9 mouse cellular contexts compared by ENCODE assay signal in genomic region chr6:94695121-94695930, GRCm38 (mm10). TPM values are rescaled to one million over a fixed set of nuclear protein-coding genes. Genes with fewer than 3 reads are reported as not detected.
DNase-seq lines count a peak whose midpoint lies in the region; ATAC-seq and TF ChIP-seq lines count a peak whose summit lies in the region.
"Had no signal": no experiment of that assay in that cellular context is flagged by ENCODE, and none has a peak within 500 bp of the region (broad histone marks: within the 10 kb centered on the region; RNA-seq: fewer than 3 reads in every experiment).

No protein-coding gene starts in this region.

- H3K4me2 ChIP-seq in forebrain, postnatal 0 days (ENCODE audit: low read depth), result peak overlapping the region; percentile 15; the same call in 1 of the 2 replicates
- H3K4me2 ChIP-seq in forebrain, embryonic 16.5 days (ENCODE audit: low read length), result no peak overlapping the region
- peak overlapping the region; percentile 95 for H3K4me2 ChIP-seq in heart, embryonic 13.5 days
- no peak overlapping the region for H3K4me2 ChIP-seq in liver, postnatal 0 days (ENCODE audit: low read depth, low read length)

- TF ChIP-seq EP300 in liver, postnatal 0 days (IDR thresholded peaks at IDR 0.05; ENCODE audit: low read depth), result no peak

- DNase-seq in forebrain, postnatal 0 days, result no peak
- DNase-seq in Muller cell, postnatal 12 days (ENCODE audit: inconsistent ontology term), result peak; percentile 29
- DNase-seq in liver, postnatal 0 days, result no peak
- DNase-seq in kidney, postnatal 25 days, result no peak
- no peak for DNase-seq in urinary bladder, postnatal 10 days (ENCODE audit: low spot score)
- DNase-seq in left cerebral cortex, adult 9 months (ENCODE audit: low spot score in 2 of 2), result no peak
- DNase-seq: cerebellum, adult 11-12 months had no signal

- no peak overlapping the region for H3K27ac ChIP-seq in forebrain, postnatal 0 days (ENCODE audit: low read depth, low read length)
- H3K27ac ChIP-seq in forebrain, embryonic 16.5 days (ENCODE audit: low read length), result no peak overlapping the region
- peak overlapping the region; percentile 51 for H3K27ac ChIP-seq in heart, embryonic 13.5 days (replicated peaks)
- peak overlapping the region; percentile 57 for H3K27ac ChIP-seq in liver, postnatal 0 days (ENCODE audit: low read depth)

- no peak for ATAC-seq in forebrain, postnatal 0 days
- no peak for ATAC-seq in forebrain, embryonic 16.5 days
- no peak for ATAC-seq in heart, embryonic 13.5 days (ENCODE audit: extremely low read depth, insufficient number of reproducible peaks, low FRiP score, low TSS enrichment)
- no peak for ATAC-seq in liver, postnatal 0 days

- WGBS in forebrain, postnatal 0 days, result 54% methylated on average over 9 of the region's 9 CpGs
- 51% methylated on average over 9 of the region's 9 CpGs for WGBS in forebrain, embryonic 16.5 days
- 52% methylated on average over 9 of the region's 9 CpGs for WGBS in heart, embryonic 13.5 days
- WGBS in liver, postnatal 0 days (ENCODE audit: insufficient replicate concordance), result 58% methylated on average over 9 of the region's 9 CpGs

- H3K9me3 ChIP-seq in forebrain, postnatal 0 days (ENCODE audit: low read length), result no peaks in the 10 kb centered on the region
- no peaks in the 10 kb centered on the region for H3K9me3 ChIP-seq in forebrain, embryonic 16.5 days (ENCODE audit: control insufficient read depth, low read length)
- no peaks in the 10 kb centered on the region for H3K9me3 ChIP-seq in heart, embryonic 13.5 days
- H3K9me3 ChIP-seq in liver, postnatal 0 days (ENCODE audit: low read length), result no peaks in the 10 kb centered on the region

- H3K36me3 ChIP-seq in forebrain, postnatal 0 days (ENCODE audit: insufficient read depth), result no peaks in the 10 kb centered on the region
- H3K36me3 ChIP-seq in forebrain, embryonic 16.5 days (ENCODE audit: control insufficient read depth, insufficient read depth), result no peaks in the 10 kb centered on the region
- no peaks in the 10 kb centered on the region for H3K36me3 ChIP-seq in heart, embryonic 13.5 days
- H3K36me3 ChIP-seq in liver, postnatal 0 days (replicated peaks; ENCODE audit: insufficient read depth, low read length), result no peaks in the 10 kb centered on the region

- no peak overlapping the region for H3K4me3 ChIP-seq in forebrain, postnatal 0 days (ENCODE audit: low read depth, low read length)
- no peak overlapping the region for H3K4me3 ChIP-seq in forebrain, embryonic 16.5 days (replicated peaks; ENCODE audit: low read length)
- H3K4me3 ChIP-seq in heart, embryonic 13.5 days, result no peak overlapping the region
- H3K4me3 ChIP-seq in liver, postnatal 0 days (ENCODE audit: low read depth, low read length), result no peak overlapping the region

- H3K9ac ChIP-seq in forebrain, postnatal 0 days, result no peak overlapping the region
- no peak overlapping the region for H3K9ac ChIP-seq in forebrain, embryonic 16.5 days (replicated peaks; ENCODE audit: low read depth, low read length)
- H3K9ac ChIP-seq in heart, embryonic 13.5 days, result no peak overlapping the region; the same call in 1 of the 2 replicates
- no peak overlapping the region for H3K9ac ChIP-seq in liver, postnatal 0 days (replicated peaks)

- TF ChIP-seq CTCF in forebrain, postnatal 0 days (IDR thresholded peaks at IDR 0.05; ENCODE audit: low read depth), result no peak
- TF ChIP-seq CTCF in liver, postnatal 0 days (IDR thresholded peaks at IDR 0.05; ENCODE audit: low read depth), result no peak

- H3K27me3 ChIP-seq in forebrain, postnatal 0 days (ENCODE audit: insufficient read depth, low read length), result no peaks in the 10 kb centered on the region
- no peaks in the 10 kb centered on the region; the same call in 1 of the 2 replicates for H3K27me3 ChIP-seq in forebrain, embryonic 16.5 days (replicated peaks; ENCODE audit: control insufficient read depth, insufficient read depth, low read length)
- no peaks in the 10 kb centered on the region for H3K27me3 ChIP-seq in heart, embryonic 13.5 days (replicated peaks)
- H3K27me3 ChIP-seq in liver, postnatal 0 days (ENCODE audit: insufficient read depth, low read length), result peaks cover 10% of the 10 kb centered on the region; the same call in 1 of the 2 replicates

- peaks cover 3% of the 10 kb centered on the region; the same call in 1 of the 2 replicates for H3K4me1 ChIP-seq in forebrain, postnatal 0 days (ENCODE audit: insufficient read depth)
- H3K4me1 ChIP-seq in forebrain, embryonic 16.5 days (replicated peaks; ENCODE audit: control insufficient read depth, insufficient read depth, low read length), result peaks cover 13% of the 10 kb centered on the region
- peaks cover 87% of the 10 kb centered on the region for H3K4me1 ChIP-seq in heart, embryonic 13.5 days
- peaks cover 21% of the 10 kb centered on the region for H3K4me1 ChIP-seq in liver, postnatal 0 days (ENCODE audit: insufficient read depth)

RNA-seq across cellular contexts. Expression of gene Lrig1, which starts 4.6 kb away (rescaled TPM):
- total RNA-seq in forebrain, postnatal 0 days (2014; rRNA removed), result 36.9 and 53.3 TPM in 2 replicates
- polyA plus RNA-seq in forebrain, postnatal 0 days (2015; fragmentation: Nextera tagmentation; extraction: Ambion mirVana), result 9.0 and 10.7 TPM in 2 replicates
- 7.1 and 8.3 TPM in 2 replicates for polyA plus RNA-seq in forebrain, embryonic 16.5 days (2015; fragmentation: Nextera tagmentation; extraction: Ambion mirVana)
- 8.1 and 8.3 TPM in 2 replicates for polyA plus RNA-seq in heart, embryonic 13.5 days (2015; fragmentation: Nextera tagmentation; extraction: Ambion mirVana)
- 2.5 and 2.9 TPM in 2 replicates for polyA plus RNA-seq in liver, postnatal 0 days (2015; fragmentation: Nextera tagmentation; extraction: Ambion mirVana)

Comparison
In these comparisons a context has a peak if more than half of its experiments do, and no peak if none do; other contexts are left out.
1. H3K4me2 ChIP-seq: peak in forebrain, postnatal 0 days (single experiment) and heart, embryonic 13.5 days (single experiment); none in forebrain, embryonic 16.5 days (single experiment) and liver, postnatal 0 days (single experiment).
2. H3K27ac ChIP-seq: peak in heart, embryonic 13.5 days (single experiment) and liver, postnatal 0 days (single experiment); none in forebrain, postnatal 0 days (single experiment) and forebrain, embryonic 16.5 days (single experiment).